Mouse (Mus musculus): ENCODE results near the gene Agbl4.

DNA sequence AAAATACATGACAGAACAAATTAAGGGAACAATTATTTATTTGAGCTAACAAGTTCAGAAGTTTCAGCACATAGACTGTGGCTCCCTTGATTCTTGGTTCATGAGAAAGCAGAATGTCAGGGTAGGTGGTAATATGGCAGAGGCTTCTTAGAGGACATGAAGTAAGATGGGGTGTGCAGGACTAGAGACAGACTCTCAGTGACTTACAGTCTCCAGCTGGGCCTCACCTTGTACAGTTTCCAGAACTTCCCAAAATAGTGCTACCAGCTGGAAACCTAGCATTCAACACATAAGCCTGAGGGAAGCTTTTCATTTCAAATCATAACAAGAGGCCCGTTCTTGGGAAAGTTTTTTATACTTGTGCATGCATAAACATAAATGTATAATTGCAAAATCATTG is 836.4 kb downstream of the Agbl4 start:
- TF ChIP-seq CTCF (IDR thresholded peaks at IDR 0.05; ENCODE audit: control insufficient read depth, insufficient read depth, insufficient replicate concordance, low read depth, low read length) = no peak
- TF ChIP-seq POLR2A (IDR thresholded peaks at IDR 0.05; ENCODE audit: control insufficient read depth, low read depth, low read length) = no peak

All from testis, adult 2 months (tissue).